Mouse (Mus musculus) B cell, adult 2 months (primary cell): ENCODE data around the gene Lurap1.
A peak's percentile ranks its signal among the peaks of the same experiment; 100 is the strongest.

Source experiments
- DNase-seq, 2 experiments: peaks; one replicate each; pipeline ENCODE4 v3.0.0; 2022

Gene Lurap1

DNA sequence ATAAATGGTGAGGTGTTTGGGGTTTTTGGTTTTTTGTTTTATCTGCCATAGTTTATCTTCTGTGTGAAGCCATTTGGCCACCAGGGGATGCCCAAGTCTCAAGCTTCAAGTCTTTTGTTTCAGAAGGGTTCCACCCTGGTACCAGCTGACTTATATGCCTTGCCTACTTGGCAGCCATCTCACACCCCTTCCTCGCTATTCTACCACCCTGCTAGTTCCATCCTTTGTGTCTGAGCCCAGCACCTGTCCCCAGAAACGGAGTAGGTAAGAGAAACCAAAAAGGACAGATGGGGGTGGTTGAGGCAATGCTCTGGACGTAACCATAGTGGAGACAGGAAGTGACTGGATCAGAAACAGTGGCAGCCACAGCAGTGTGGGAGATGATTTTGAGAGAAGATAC is 8.8 kb upstream of the Lurap1 start:
- peak in 1 of 2 experiments; percentile 36 for DNase-seq

- no peak for DNase-seq
Observed at GRCm38 (mm10) chr4:116157882-116158281, 6.7 kb upstream of the Lurap1 start.

- DNase-seq: no peak
Observed at GRCm38 (mm10) chr4:116152702-116153101, 1.6 kb upstream of the Lurap1 start.

GRCm38 (mm10) chr4:116150862-116151221 is 296 bp downstream of the Lurap1 start:
- no peak for DNase-seq

- DNase-seq: peak; percentile 71 to 75
Observed at GRCm38 (mm10) chr4:116150156-116150861, 829 bp downstream of the Lurap1 start.

DNA sequence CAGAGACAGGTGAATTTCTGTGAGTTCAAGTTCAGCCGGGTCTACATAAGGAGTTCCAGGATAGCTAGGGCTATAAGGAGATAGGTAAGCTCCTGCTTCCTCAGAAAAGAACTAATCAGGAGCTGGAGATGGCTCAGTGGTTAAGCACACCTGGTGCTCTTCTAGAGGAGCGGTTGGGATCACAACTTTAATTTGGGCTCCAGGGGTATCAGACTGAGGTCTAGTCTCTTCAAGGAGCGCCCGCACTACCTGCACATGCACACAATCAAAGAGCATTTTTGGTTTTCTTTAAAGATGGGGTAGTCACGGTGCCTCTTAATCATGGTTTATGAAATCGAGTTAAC is 1.4 kb downstream of the Lurap1 start:
- peak in 1 of 2 experiments; percentile 9 for DNase-seq

GRCm38 (mm10) chr4:116143891-116144717 is 7.0 kb downstream of the Lurap1 start:
- peak; percentile 66 to 69 for DNase-seq

DNA sequence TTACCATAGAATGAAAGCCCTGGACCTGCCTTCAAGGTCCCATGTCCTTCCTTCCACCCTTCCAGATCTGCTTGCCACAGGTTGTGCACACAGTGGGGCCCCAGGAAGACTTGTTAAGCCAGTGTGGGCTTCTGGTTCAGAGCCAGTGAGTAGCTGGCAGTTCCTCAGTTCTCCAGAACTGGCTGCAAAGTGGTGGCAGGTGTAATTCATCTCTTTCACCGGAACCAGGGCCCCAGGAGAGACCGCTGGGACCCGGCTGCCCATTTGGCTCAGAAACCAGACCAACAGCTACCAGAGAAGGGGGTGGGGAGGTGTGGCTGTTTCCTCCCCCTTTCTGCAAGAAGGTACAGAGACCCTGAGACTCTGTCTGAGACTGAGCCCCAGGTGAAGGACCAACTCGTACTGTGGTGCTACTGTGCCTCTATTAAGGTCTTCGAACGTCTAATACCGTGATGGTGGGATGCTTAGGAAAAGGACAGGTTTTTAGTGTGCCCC is 7.8 kb downstream of the Lurap1 start:
- peak; percentile 31 to 33 for DNase-seq

GRCm38 (mm10) chr4:116142269-116142668 is 8.9 kb downstream of the Lurap1 start:
- DNase-seq: no peak

- DNase-seq: no peak
Observed at GRCm38 (mm10) chr4:116141736-116142135, 9.4 kb downstream of the Lurap1 start.

DNA sequence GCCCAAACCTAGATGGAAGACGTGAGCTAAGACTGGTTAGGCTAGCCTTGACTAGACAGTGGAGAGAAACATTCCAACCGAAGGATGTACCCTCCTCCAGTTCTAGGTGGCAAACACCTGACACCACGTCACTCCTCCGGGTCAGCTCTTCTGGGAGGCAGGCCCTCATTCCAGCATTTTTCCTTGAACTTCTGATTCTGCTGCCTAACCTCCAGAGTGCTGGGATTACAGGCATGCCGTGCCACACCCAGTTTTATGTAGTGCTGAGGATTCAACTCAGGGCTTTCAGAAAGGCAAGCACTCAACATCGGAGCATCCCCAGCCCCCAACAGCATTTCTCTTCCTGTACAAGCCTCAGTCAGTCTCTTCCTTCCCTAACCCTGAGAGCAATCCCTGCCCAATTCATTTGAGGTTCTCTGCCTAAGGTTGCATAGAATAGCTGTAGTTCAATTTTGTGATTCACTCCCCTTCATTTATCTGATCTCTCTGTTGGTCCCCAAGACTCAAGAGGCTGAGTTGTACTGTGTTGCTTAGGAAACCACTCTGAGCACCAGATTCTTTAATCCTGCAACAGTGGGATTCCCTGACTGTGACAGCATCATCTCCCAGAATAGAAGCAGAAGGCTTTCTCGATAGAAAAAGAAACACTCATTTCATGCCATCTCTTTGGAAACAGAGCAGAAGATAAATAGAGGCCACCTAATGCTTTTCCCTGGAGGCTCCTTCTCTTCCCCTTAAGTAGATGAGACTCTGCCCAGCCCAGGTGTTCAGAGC is 10.2 kb downstream of the Lurap1 start:
- no peak for DNase-seq

GRCm38 (mm10) chr4:116137421-116137996 is 13.6 kb downstream of the Lurap1 start:
- peak; percentile 47 to 52 for DNase-seq

GRCm38 (mm10) chr4:116134990-116135389 is 16.1 kb downstream of the Lurap1 start:
- DNase-seq: peak; percentile 42 to 44

DNA sequence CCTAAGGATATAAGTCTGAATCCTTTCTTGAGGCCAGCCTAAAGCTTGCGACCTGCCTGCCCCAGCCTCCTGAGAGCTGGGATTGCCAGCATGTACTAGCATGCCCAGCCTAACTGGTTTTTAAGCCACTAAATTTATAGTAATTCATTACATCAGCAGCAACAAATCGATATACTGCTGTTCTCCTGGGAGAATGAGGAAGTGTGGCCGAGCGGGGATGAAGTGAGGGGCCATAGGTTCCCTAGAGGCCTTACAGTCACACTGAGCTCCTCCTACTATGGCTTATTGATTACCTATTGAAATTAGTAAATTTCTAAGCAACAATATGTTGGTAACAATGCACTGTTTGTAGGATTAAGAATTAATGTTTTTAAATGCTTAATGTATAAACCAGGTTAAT is 18.0 kb downstream of the Lurap1 start:
- no peak for DNase-seq

- no peak for DNase-seq
Observed at GRCm38 (mm10) chr4:116127956-116128355, 23.2 kb downstream of the Lurap1 start.

GRCm38 (mm10) chr4:116125803-116126386 is 25.2 kb downstream of the Lurap1 start:
- DNase-seq: no peak

DNA sequence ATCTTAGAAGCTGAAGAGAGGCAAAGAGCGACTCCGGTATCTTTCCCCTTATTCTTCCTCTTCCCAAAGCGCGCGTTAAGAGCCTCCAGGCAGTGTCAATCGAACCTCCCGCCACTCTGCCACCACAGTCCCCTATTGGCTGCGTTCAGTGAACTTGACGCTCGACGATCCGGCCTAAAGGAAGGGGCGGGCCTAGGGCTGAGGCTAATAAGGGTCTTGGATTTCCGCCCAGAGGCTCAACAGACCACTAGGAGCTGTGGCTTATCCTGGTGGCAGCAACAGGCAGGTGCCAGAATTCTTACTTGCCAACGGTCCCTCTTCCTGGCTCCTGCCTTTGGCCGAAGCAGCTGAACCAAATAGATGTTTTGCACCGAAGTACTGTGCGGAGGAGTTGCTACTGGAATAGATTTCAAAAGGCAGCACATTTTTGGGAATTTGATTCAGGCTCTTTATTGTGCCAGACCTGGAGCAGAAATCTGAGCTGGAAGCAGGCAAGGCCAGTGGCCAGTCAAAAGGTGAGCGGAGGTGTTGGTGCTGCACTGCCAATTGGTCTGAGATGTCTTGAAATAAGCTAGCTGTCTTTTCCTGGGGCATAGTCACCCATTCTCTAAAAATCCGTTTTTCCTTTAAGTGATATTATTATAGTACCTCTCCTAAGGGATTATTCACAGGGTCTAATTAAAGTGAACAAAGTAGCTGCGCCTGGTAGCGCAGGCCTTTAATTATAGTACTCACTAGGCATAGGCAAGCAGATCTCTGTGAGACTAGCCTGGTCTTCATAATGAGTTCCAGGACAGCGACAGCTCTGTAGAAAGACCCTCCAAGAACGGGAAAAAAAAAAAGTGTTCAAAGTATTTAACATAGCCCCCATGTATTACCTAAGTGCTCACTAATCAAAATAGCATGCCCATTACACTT is 27.3 kb downstream of the Lurap1 start, which contains the start of the genes Rad54l and Pomgnt1:
Gene Rad54l, minus strand, starts transcription at position 89 of the 918 bp plus-strand sequence.
Gene Pomgnt1, plus strand, starts transcription at position 239 of the 918 bp plus-strand sequence.
- DNase-seq: peak; percentile 70 to 72

DNA sequence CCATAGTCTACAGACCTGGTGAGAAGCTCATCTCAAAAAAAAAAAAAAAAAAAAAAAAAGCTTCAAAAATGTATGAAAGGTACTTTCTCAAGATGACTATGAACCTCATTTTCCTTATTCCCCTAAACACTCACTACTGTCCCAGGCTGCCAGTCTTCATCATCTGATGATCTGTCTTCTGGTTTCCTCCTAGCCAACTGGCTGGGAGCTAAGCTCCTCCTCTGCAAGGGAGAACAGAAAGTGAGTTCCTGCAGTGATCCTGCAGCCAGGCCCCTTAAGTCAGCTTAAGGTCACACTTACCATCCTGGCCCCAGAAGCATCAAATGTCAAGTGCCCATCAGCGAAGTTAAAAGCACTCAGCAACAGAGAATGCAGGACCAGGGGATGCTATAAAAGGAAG is 28.4 kb downstream of the Lurap1 start:
- no peak for DNase-seq

DNA sequence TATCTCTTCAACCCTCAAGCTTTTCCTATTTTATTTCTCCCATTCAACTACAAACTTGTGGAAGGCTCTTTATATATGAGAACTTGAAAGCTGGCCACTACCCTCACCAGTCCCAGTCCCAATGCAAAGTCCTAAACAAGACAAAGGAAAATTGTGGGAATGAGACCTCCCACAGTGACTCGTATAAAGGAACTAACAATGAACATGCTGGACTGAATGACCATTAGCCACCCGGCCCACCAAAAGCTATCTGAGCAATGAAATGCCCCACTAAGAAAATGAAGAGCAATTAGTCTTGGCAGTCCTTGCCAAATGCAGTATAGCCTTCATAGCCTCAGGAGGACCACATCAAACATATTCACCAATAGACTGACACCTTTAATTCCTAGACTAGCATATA is 39.7 kb downstream of the Lurap1 start:
- DNase-seq: no peak

GRCm38 (mm10) chr4:116110695-116111094 is 40.4 kb downstream of the Lurap1 start:
- no peak for DNase-seq

GRCm38 (mm10) chr4:116105278-116105677 is 45.9 kb downstream of the Lurap1 start:
- DNase-seq: no peak
